Mouse (Mus musculus): Measurements from ENCODE around the gene Pkmyt1. TPM values are rescaled to one million over a fixed set of nuclear protein-coding genes. Genes with fewer than 3 reads are reported as not detected.
A peak's percentile ranks its signal among the peaks of the same experiment; 100 is the strongest.

Gene Pkmyt1
- total and polyA plus RNA-seq, 2 experiments from 2014 or later, result 9.0 to 18.2 TPM

- Histone ChIP-seq H3K9me3 (replicated peaks; ENCODE audit: control insufficient read depth, low read length) (no peaks in the 10 kb centered on the region), H3K4me1 (ENCODE audit: control insufficient read depth, insufficient read depth) (peaks cover 19% of the 10 kb centered on the region), H3K4me3 (ENCODE audit: low read depth, low read length) (no peak overlapping the region), H3K9ac (replicated peaks; ENCODE audit: low read depth, low read length) (no peak overlapping the region), H3K27ac (ENCODE audit: low read depth) (no peak overlapping the region), H3K4me2 (ENCODE audit: low read depth, low read length) (no peak overlapping the region), H3K27me3 (ENCODE audit: control insufficient read depth, insufficient read depth, low read length) (peaks cover 61% of the 10 kb centered on the region), H3K36me3 (replicated peaks; ENCODE audit: control insufficient read depth, insufficient read depth, low read length) (peaks cover 9% of the 10 kb centered on the region; the same call in 1 of the 2 replicates)
- DNase-seq (ENCODE audit: low spot score), result no peak
- WGBS, result 47% methylated on average over 38 of the region's 38 CpGs
- TF ChIP-seq EP300 (IDR thresholded peaks at IDR 0.05; ENCODE audit: low read depth) (no peak), CTCF (IDR thresholded peaks at IDR 0.05; ENCODE audit: low read depth) (no peak)
- ATAC-seq (ENCODE audit: insufficient read depth, low read depth), result no peak
These were observed 15.4 kb downstream of the Pkmyt1 start for GRCm38 (mm10) chr17:23741359-23742209.

- H3K36me3 ChIP-seq (replicated peaks; ENCODE audit: control insufficient read depth, insufficient read depth, low read length), result 0 out of 2 replicates have a peak, but pooled peaks cover 5% of the 10 kb centered on the region
- 8% methylated on average over 44 of the region's 44 CpGs for WGBS
- H3K9ac ChIP-seq (replicated peaks; ENCODE audit: low read depth, low read length), result no peak overlapping the region
- ATAC-seq (ENCODE audit: insufficient read depth, low read depth) (no peak), DNase-seq (ENCODE audit: low spot score) (no peak)
- H3K4me2 ChIP-seq (ENCODE audit: low read depth, low read length), result peak overlapping the region; percentile 2
- H3K27me3 ChIP-seq (ENCODE audit: control insufficient read depth, insufficient read depth, low read length), result peaks cover 66% of the 10 kb centered on the region
- H3K9me3 ChIP-seq (replicated peaks; ENCODE audit: control insufficient read depth, low read length), result no peaks in the 10 kb centered on the region
- no peak for TF ChIP-seq EP300 (IDR thresholded peaks at IDR 0.05; ENCODE audit: low read depth)
- no peak for TF ChIP-seq CTCF (IDR thresholded peaks at IDR 0.05; ENCODE audit: low read depth)
- no peak overlapping the region for H3K27ac ChIP-seq (ENCODE audit: low read depth)
- no peak overlapping the region for H3K4me3 ChIP-seq (ENCODE audit: low read depth, low read length)
- H3K4me1 ChIP-seq (ENCODE audit: control insufficient read depth, insufficient read depth), result peaks cover 19% of the 10 kb centered on the region
These were observed 16.2 kb downstream of the Pkmyt1 start for GRCm38 (mm10) chr17:23742210-23742793.

GRCm38 (mm10) chr17:23742941-23743340, 16.8 kb downstream of the Pkmyt1 start:
- H3K9me3 ChIP-seq (replicated peaks; ENCODE audit: control insufficient read depth, low read length), result no peaks in the 10 kb centered on the region
- no peak for TF ChIP-seq EP300 (IDR thresholded peaks at IDR 0.05; ENCODE audit: low read depth)
- no peak for TF ChIP-seq CTCF (IDR thresholded peaks at IDR 0.05; ENCODE audit: low read depth)
- H3K27ac ChIP-seq (ENCODE audit: low read depth), result no peak overlapping the region
- H3K36me3 ChIP-seq (replicated peaks; ENCODE audit: control insufficient read depth, insufficient read depth, low read length), result no peaks in the 10 kb centered on the region
- H3K27me3 ChIP-seq (ENCODE audit: control insufficient read depth, insufficient read depth, low read length), result peaks cover 71% of the 10 kb centered on the region
- H3K9ac ChIP-seq (replicated peaks; ENCODE audit: low read depth, low read length), result no peak overlapping the region
- H3K4me1 ChIP-seq (ENCODE audit: control insufficient read depth, insufficient read depth), result peaks cover 19% of the 10 kb centered on the region
- no peak overlapping the region for H3K4me2 ChIP-seq (ENCODE audit: low read depth, low read length)
- no peak overlapping the region for H3K4me3 ChIP-seq (ENCODE audit: low read depth, low read length)
- ATAC-seq (ENCODE audit: insufficient read depth, low read depth) (no peak), DNase-seq (ENCODE audit: low spot score) (no peak)
- 59% methylated on average over 12 of the region's 12 CpGs for WGBS

GRCm38 (mm10) chr17:23744076-23744475, 17.9 kb downstream of the Pkmyt1 start:
- no peak overlapping the region for H3K4me3 ChIP-seq (ENCODE audit: low read depth, low read length)
- ATAC-seq (ENCODE audit: insufficient read depth, low read depth), result no peak
- H3K4me1 ChIP-seq (ENCODE audit: control insufficient read depth, insufficient read depth), result peaks cover 18% of the 10 kb centered on the region
- no peak for DNase-seq (ENCODE audit: low spot score)
- TF ChIP-seq CTCF (IDR thresholded peaks at IDR 0.05; ENCODE audit: low read depth), result no peak
- no peak for TF ChIP-seq EP300 (IDR thresholded peaks at IDR 0.05; ENCODE audit: low read depth)
- 38% methylated on average over 8 of the region's 8 CpGs for WGBS
- no peak overlapping the region for H3K4me2 ChIP-seq (ENCODE audit: low read depth, low read length)
- peaks cover 71% of the 10 kb centered on the region for H3K27me3 ChIP-seq (ENCODE audit: control insufficient read depth, insufficient read depth, low read length)
- no peaks in the 10 kb centered on the region for H3K9me3 ChIP-seq (replicated peaks; ENCODE audit: control insufficient read depth, low read length)
- H3K36me3 ChIP-seq (replicated peaks; ENCODE audit: control insufficient read depth, insufficient read depth, low read length), result no peaks in the 10 kb centered on the region
- no peak overlapping the region for H3K27ac ChIP-seq (ENCODE audit: low read depth)
- no peak overlapping the region for H3K9ac ChIP-seq (replicated peaks; ENCODE audit: low read depth, low read length)

GRCm38 (mm10) chr17:23744651-23745050, 18.5 kb downstream of the Pkmyt1 start:
- no peaks in the 10 kb centered on the region for H3K36me3 ChIP-seq (replicated peaks; ENCODE audit: control insufficient read depth, insufficient read depth, low read length)
- no peak overlapping the region for H3K27ac ChIP-seq (ENCODE audit: low read depth)
- peaks cover 14% of the 10 kb centered on the region for H3K4me1 ChIP-seq (ENCODE audit: control insufficient read depth, insufficient read depth)
- H3K9ac ChIP-seq (replicated peaks; ENCODE audit: low read depth, low read length), result no peak overlapping the region
- ATAC-seq (ENCODE audit: insufficient read depth, low read depth) (no peak), DNase-seq (ENCODE audit: low spot score) (no peak)
- 7% methylated on average over 14 of the region's 14 CpGs for WGBS
- TF ChIP-seq EP300 (IDR thresholded peaks at IDR 0.05; ENCODE audit: low read depth), result no peak
- H3K9me3 ChIP-seq (replicated peaks; ENCODE audit: control insufficient read depth, low read length), result no peaks in the 10 kb centered on the region
- H3K4me3 ChIP-seq (ENCODE audit: low read depth, low read length), result no peak overlapping the region; the same call in 1 of the 2 replicates
- H3K4me2 ChIP-seq (ENCODE audit: low read depth, low read length), result 0 out of 2 replicates have a peak overlapping the region, but pooled peaks have one; percentile 38
- peaks cover 71% of the 10 kb centered on the region for H3K27me3 ChIP-seq (ENCODE audit: control insufficient read depth, insufficient read depth, low read length)

Data from heart, postnatal 0 days (tissue).